Mouse (Mus musculus) R1 (cell line): ENCODE results near the gene Slc35e3.

Experiments
- DNase-seq: peaks from one replicate; pipeline ENCODE4 v3.0.0-alpha.2; 2018; ENCODE audit warnings: low read depth, low spot score

The Slc35e3 gene

DNA sequence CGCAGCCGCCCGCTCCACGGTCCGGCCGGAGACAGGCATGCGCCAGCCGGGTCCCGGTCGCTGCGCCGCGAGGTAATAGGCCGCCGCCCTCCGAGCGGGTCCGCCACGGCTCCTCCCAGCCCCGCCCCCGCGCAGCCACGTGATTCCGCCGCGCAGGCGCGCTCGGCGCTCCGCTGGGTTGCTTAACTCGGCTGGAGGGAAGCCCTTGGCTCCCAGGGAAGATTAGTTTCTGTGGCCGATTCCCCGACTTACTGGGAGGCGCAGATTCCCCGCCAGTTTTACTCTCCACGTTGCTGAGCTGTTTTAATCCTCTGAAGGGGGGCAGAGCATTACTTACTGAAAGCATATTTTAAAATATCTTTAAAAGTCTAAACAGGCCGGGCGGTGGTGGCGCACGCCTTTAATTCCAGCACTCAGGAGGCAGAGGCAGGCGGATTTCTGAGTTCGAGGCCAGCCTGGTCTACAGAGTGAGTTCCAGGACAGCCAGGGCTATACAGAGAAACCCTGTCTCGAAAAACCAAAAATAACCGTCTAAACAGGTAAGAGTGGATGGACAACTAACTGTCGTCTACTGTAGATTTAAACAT, at the start of gene Slc35e3:
TSS of gene Slc35e3 (minus strand) at position 69 of the 587 bp plus-strand sequence.
- DNase-seq = peak; percentile 94

DNA sequence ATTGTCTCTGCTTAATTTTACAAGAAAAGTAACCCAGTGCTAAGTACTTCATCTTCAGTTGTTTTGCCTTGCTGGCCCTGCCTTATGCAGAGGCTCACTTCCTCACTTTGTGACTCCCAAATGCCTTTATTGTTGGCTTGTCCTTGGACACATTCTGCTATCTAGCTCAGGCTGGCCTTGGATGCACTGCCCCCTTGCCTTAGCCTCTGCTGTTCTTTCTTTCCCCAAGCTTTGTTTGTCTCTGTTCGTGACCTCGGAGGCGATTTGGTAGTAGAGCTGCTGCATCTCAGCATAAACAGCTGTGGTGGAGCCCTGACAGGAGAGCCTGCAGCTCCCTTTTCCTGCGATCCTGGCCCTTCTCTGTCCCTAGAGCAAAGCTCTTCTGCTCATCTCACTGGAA, 49.0 kb upstream of the Slc35e3 start:
- no peak for DNase-seq

DNA sequence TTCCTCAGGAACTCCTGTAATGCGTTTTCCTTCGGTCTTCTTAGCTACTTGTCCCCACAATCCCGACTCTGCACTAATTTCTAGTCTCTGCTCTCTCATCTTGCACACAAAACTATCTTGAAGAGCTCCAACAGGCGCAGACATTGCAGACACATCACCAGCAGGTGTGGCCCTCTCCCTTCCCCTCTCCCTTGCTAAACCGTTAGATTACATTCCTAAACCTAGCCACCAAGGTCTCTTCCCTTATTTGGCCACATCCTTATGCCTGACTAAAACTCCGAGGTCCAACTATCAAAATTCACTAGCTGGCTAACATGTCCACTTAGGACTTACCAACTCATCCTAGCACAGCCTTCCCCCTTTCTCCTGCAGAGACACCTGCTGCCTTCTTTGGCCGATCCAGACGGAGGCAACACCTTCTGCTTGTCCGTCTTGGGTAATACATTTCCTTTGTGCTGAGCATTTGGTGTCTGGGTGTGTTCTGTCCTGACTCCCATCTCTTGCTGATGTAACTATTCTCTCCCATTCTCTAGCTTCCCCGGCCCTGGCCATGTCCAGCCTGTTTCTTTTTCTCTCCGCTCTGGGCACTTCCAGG, 47.4 kb upstream of the Slc35e3 start:
- peak; percentile 58 for DNase-seq

GRCm38 (mm10) chr10:117792141-117793091, 46.3 kb upstream of the Slc35e3 start, which contains the start of gene Nup107:
Gene Nup107 (minus strand): TSS chr10:117792705.
- DNase-seq = peak; percentile 99

DNA sequence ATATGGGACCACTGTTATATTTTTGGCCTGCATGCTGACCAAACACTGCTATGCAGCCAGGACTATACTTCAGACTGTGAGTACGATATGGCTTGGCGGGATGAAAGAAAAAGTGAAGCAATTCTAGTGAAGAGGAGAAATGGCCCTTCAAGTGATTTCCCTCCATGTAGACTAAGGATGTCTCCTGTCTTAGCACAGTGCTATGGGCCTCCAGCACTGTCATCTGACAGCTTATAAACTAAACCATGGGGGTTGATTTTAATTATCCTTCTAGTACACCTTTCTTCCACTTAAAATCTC, 45.0 kb upstream of the Slc35e3 start:
- DNase-seq = no peak

- DNase-seq = no peak
Measured at GRCm38 (mm10) chr10:117790421-117791170, 44.4 kb upstream of the Slc35e3 start.

DNA sequence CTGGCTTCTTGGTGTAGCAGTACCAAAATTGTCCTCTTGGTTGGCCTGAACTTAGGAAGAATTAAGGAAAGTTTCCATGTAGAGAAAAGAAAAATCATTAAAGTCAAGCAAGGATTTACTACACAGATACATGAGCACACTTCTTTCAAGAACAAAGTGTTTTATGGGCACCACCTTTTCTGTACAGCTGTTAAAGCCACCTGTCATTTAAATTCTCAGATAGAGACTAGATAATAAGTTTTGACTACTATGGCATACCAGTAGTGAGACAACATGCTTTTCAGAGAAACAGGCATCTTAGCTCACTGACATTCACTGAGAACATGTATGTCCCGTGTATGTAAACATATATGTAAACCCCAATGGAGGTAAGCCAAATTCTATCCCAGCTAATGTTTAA, 43.8 kb upstream of the Slc35e3 start:
- DNase-seq = no peak

- DNase-seq = no peak
Measured at GRCm38 (mm10) chr10:117784646-117785045, 38.5 kb upstream of the Slc35e3 start.

DNA sequence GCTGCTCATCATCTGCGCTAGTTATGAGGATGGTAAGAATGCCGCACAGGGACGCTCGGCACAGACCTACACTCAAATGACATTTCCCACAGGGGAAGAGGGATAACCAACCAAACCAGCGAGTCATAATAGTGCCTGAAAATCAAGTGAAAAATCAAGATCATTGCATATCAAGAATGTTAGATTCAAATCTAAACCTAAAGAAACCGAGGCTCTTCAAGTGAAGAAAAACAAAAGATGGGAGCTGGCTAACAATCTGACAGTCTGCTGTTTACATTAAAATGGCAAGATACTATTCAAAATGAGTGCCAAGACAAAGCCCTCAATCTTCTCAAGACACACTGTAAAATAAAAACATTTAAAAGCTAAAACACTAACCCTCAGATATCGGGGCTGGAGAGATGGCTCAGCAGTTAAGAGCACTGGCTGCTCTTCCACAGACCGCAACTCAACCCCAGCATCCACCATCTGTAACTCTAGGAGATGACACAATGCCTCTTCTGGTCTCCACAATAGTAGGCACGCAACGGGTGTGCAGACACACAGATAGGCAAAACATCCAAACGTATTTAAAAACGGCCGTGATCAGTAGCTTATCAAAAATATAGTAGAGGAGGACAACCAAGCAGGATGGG, 37.7 kb upstream of the Slc35e3 start:
- no peak for DNase-seq

- DNase-seq = no peak
Measured at GRCm38 (mm10) chr10:117782491-117783260, 36.5 kb upstream of the Slc35e3 start.

DNA sequence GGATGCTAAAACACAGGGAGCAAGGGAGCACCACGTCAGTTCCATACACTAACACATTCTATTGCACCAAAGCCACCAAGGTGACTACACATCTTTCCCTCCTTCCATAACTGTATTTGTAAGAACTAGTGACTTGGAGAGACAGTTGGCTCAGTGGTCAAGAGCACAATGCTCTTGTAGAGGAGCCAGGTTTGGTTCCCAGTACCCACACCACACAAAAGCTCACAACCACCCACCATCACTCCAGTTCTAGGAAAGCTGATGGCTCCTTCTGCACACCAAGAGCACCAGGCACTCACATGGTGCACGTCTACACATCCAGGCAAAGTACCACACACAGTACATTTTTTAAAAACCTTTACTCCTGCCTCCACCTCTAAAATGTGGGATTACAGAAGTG, 35.9 kb upstream of the Slc35e3 start:
- no peak for DNase-seq

DNA sequence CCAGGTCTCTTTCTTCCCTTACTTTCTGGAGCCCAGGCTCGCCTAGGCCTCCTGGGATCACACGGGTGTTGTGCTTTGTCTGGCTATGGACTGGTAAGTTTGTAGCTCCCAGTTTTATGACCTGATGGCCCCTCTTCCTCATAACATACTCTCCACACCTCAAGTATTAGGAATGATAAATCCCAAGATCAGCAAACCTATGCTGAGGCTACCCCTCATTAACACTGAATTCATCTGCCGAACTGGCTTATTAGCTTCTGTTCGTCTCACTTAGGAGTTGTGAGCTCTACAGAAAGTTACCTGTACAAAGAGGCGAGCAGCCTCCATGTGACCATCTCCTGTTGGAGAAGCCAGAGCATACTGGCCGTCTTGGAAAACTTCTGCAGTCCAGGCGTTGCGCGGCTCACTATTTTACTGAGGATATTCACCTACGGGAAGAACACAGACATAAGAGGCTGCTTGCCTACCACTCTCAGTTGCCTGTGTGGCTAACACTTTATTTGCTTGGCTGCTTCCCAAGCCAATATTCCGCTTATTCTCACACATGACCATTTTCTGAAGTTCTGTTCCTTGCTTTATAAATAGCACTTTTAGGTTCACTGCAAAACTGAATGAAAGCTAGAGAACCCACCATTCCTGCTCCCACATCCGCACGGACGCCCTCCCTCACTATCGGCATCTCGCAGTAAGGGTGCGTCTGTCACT, 35.0 kb upstream of the Slc35e3 start:
- no peak for DNase-seq

DNA sequence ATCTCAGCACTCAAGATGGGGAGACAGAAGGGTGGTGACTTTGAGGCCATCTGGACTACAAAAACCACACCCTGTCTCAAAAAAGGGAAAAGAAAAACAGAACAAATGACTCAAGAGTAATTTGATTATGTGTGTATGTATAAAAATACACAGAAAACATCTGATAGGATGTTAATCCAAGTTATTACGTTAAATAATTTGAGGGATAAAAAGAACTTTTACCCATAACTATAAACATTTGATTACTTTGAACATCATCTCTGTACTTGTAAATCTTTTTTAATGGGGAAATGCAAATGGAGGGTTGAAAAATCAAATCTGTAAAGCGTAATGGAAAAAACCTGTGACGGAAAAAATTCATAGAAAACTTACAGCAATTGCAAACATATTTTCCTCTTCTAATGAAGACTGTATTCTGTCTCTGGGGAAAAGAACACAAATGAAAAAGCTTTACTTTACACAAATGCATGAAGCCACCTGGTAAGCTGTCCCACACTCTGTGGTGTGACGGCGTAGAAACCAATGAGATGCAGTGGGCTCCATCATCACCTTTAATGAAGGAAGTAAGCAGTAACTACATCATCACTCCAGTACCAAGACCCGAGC, 34.2 kb upstream of the Slc35e3 start:
- DNase-seq = no peak

GRCm38 (mm10) chr10:117779581-117780305, 33.6 kb upstream of the Slc35e3 start:
- no peak for DNase-seq

GRCm38 (mm10) chr10:117778951-117779350, 32.8 kb upstream of the Slc35e3 start:
- DNase-seq = no peak

- DNase-seq = no peak
Measured at GRCm38 (mm10) chr10:117778328-117778910, 32.3 kb upstream of the Slc35e3 start.

DNA sequence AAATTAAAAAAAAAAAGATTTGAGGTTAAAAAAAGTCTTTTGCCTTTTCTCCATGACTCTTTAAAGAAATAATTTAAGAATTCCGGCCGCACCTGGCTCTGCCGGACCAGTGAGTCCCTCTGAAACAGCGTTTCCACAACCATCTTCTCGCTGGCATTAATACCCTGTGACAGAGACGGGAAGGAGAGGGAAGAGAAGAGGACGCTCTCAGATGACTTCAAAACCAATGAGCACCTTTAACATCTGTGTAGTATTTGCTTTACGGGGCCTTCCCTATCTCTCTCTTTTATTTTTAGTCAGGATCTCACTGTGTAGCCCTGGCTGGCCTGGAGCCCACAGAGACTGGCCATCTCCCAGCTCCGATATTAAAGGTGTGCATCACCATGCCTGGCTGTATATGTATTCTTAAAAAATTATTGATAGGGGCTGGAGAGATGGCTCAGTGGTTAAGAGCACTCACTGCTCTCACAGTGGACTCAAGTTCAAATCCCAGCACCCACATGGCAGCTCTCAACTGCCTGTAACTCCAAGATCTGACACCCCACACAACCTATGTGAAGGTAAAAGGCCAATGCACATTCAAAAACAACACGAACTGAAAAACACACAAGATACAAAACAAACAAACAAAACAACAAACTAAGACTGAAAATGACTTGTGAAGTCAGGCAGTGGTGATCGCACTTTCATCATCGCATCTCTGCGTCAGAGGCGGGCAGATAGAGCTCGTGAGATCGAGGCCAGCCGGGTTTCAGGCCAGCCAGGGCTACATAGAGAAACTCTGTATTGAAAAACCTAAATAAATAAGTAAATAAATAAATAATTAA, 31.5 kb upstream of the Slc35e3 start:
- DNase-seq = no peak

DNA sequence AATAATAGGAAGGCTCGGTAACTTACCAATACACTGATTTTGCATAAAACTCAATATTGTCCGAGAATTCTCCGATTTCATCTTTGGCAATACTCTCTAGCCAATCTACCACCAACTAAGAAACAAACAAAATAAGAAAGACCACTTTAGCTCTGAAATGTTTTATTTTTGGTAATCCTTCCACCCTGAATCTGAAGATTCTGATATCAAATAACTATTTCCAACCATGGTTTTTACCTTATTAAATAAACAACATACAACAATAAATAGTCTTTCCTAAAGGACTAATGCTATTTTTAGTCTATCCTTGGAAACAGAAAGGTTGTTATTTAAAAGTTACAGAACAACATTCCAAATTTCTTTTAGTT, 30.9 kb upstream of the Slc35e3 start:
- no peak for DNase-seq
